Mouse (Mus musculus): ENCODE results near the gene Cyp2u1. TPM values are rescaled to one million over a fixed set of nuclear protein-coding genes. Genes with fewer than 3 reads are reported as not detected.

Gene Cyp2u1
- polyA plus RNA-seq, 1 experiment from 2014 or later = 7.7 TPM

DNA sequence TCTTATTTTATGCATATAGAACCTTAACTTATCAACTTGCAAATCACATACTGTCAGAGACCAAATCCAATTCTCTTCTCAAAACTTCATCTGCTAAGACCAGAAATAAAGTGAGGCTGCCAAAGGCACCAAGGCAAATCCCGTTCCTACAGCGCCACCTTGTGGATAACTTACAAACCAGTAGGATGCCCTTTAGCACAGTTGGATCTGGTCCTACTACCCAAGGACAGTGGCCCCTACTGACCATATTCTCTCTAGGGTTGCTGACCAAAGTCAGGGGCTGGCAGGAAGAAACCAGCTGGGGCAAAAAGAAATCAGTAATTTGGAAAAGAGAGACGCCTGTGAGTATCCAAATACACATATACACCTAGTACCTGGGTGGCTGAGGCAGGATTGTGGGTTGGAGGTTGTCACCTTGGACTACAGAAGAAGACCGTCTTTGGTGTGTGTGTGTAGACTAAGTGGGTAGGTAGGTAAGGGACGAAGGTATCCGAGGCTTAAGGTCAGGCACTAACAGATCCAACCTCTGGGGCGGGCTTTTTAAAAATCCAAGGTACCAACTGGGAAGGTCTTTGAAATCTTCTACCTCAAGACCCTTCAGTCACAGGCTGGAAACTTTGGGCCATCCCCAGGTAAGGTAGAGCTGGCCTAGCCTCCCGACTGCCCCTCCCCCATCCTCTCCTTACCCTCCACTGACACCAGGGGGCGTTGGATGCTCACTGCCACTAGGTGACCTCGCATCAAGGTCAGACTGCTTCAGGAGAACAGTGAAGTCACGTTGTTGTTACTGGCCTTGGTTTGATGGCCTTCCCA is 57.1 kb downstream of the Cyp2u1 start:
- WGBS = 62% methylated on average over 11 of the region's 11 CpGs
- no peak overlapping the region for H3K4me3 ChIP-seq (ENCODE audit: low read depth, low read length)
- no peak overlapping the region for H3K27ac ChIP-seq (ENCODE audit: low read length)
- no peaks in the 10 kb centered on the region for H3K9me3 ChIP-seq (replicated peaks; ENCODE audit: control insufficient read depth, low read length, poor library complexity, severe bottlenecking)
- H3K4me2 ChIP-seq (ENCODE audit: low read length) = no peak overlapping the region
- H3K27me3 ChIP-seq (ENCODE audit: control insufficient read depth, insufficient read depth, low read depth, low read length) = no peaks in the 10 kb centered on the region
- peak; percentile 68 for ATAC-seq
- no peak overlapping the region for H3K9ac ChIP-seq (ENCODE audit: low read depth, low read length)
- no peaks in the 10 kb centered on the region for H3K36me3 ChIP-seq (ENCODE audit: control insufficient read depth, insufficient read depth, low read length)
- no peaks in the 10 kb centered on the region for H3K4me1 ChIP-seq (ENCODE audit: control insufficient read depth, insufficient read depth, low read length)

Other genes starting within 250 kb of the Cyp2u1 start
- gene Lef1, start 192.8 kb downstream of the Cyp2u1 start, polyA plus RNA-seq (2015; fragmentation: Nextera tagmentation; extraction: Ambion mirVana) = 67.6 and 81.3 TPM in 2 replicates
- 19.1 and 19.7 TPM in 2 replicates for gene Hadh, start 31.1 kb downstream of the Cyp2u1 start, polyA plus RNA-seq (2015; fragmentation: Nextera tagmentation; extraction: Ambion mirVana)
- 1.3 and 1.6 TPM in 2 replicates for gene Sgms2, start 188.2 kb upstream of the Cyp2u1 start, polyA plus RNA-seq (2015; fragmentation: Nextera tagmentation; extraction: Ambion mirVana)